Mouse (Mus musculus) testis, adult 2 months (tissue): ENCODE results near the gene Ifrd1.

ENCODE experiments used
- CTCF ChIP-seq: fragments of 200-500 bp; IDR thresholded peaks from 2 replicates; pipeline ENCODE4 v1.5.1; 2012; ENCODE audit warnings: low read depth, mild to moderate bottlenecking, inconsistent platforms, low read length, moderate library complexity; ENCODE audit not compliant: control insufficient read depth, insufficient read depth, insufficient replicate concordance
- POLR2A ChIP-seq: fragments of 200-500 bp; IDR thresholded peaks from 2 replicates; pipeline ENCODE4 v1.6.1; 2012; ENCODE audit warnings: low read depth, mild to moderate bottlenecking, inconsistent platforms, low read length, moderate library complexity; ENCODE audit not compliant: control insufficient read depth

GRCm38 (mm10) chr12:40268313-40268712 lies 20.0 kb upstream of the Ifrd1 start:
- TF ChIP-seq CTCF (no peak), POLR2A (no peak)
